Mouse (Mus musculus) testis, adult 2 months (tissue): ENCODE data around the gene Slc22a26. TPM values are rescaled to one million over a fixed set of nuclear protein-coding genes. Genes with fewer than 3 reads are reported as not detected.
"Not testable (repeated sequence)": the region's sequence is repeated elsewhere in the genome, so short reads cannot be mapped to it uniquely, and the experiment has no call there.

ENCODE experiments used
- H3K27ac ChIP-seq: fragments of 200-500 bp; 2 replicates; pipeline ENCODE4 v1.5.1; 2012; ENCODE audit warnings: low read depth, low read length; ENCODE audit not compliant: control insufficient read depth, insufficient read depth
- H3K27me3 ChIP-seq: fragments of 200-500 bp; 2 replicates; pipeline ENCODE4 v1.6.1; 2012; ENCODE audit warnings: mild to moderate bottlenecking, low read length, moderate library complexity; ENCODE audit not compliant: control insufficient read depth, insufficient read depth
- H3K36me3 ChIP-seq: fragments of 200-500 bp; 2 replicates; pipeline ENCODE4 v1.6.1; 2012; ENCODE audit warnings: mild to moderate bottlenecking, low read length; ENCODE audit not compliant: control insufficient read depth, insufficient read depth
- H3K4me1 ChIP-seq: fragments of 200-500 bp; 2 replicates; pipeline ENCODE4 v1.6.1; 2012; ENCODE audit warnings: low read length; ENCODE audit not compliant: control insufficient read depth, insufficient read depth
- H3K4me3 ChIP-seq: fragments of 200-500 bp; 2 replicates; pipeline ENCODE4 v1.5.1; 2012; ENCODE audit warnings: low read depth, mild to moderate bottlenecking, low read length, moderate library complexity, mixed read lengths; ENCODE audit not compliant: control insufficient read depth
- CTCF ChIP-seq: fragments of 200-500 bp; IDR thresholded peaks from 2 replicates; pipeline ENCODE4 v1.5.1; 2012; ENCODE audit warnings: low read depth, mild to moderate bottlenecking, inconsistent platforms, low read length, moderate library complexity; ENCODE audit not compliant: control insufficient read depth, insufficient read depth, insufficient replicate concordance
- POLR2A ChIP-seq: fragments of 200-500 bp; IDR thresholded peaks from 2 replicates; pipeline ENCODE4 v1.6.1; 2012; ENCODE audit warnings: low read depth, mild to moderate bottlenecking, inconsistent platforms, low read length, moderate library complexity; ENCODE audit not compliant: control insufficient read depth
- polyA plus RNA-seq: library from polyadenylated mRNA; depleted of rRNA; stranded (reverse); fragments of >200 nt; gene quantifications from 2 replicates; pipeline ENCODE4 v1.2.3, GENCODE M21; 2012; rRNA removed

The Slc22a26 gene
- not detected in 2 replicates for polyA plus RNA-seq

- Histone ChIP-seq H3K27ac (no peak within 1 kb of the TSS), H3K27me3 (no peaks in the 10 kb centered on the region), H3K4me1 (no peaks in the 10 kb centered on the region), H3K36me3 (no peaks in the 10 kb centered on the region), H3K4me3 (no peak within 1 kb of the TSS)
- no peak for TF ChIP-seq POLR2A
- TF ChIP-seq CTCF = no peak
Observed at GRCm38 (mm10) chr19:7802571-7802970, at the start of gene Slc22a26. Gene Slc22a26, minus strand, starts transcription at chr19:7802667.

GRCm38 (mm10) chr19:7829851-7830250 is 27.4 kb upstream of the Slc22a26 start:
- Histone ChIP-seq H3K4me1 (no peaks in the 10 kb centered on the region), H3K4me3 (no peak overlapping the region), H3K27ac (no peak overlapping the region), H3K36me3 (no peaks in the 10 kb centered on the region), H3K27me3 (no peaks in the 10 kb centered on the region)
- TF ChIP-seq POLR2A (no peak), CTCF (no peak)

GRCm38 (mm10) chr19:7790571-7790970 is 11.9 kb downstream of the Slc22a26 start:
- no peak overlapping the region for H3K27ac ChIP-seq
- no peaks in the 10 kb centered on the region for H3K36me3 ChIP-seq
- no peak overlapping the region for H3K4me3 ChIP-seq
- no peaks in the 10 kb centered on the region for H3K27me3 ChIP-seq
- no peak for TF ChIP-seq POLR2A
- no peak for TF ChIP-seq CTCF
- H3K4me1 ChIP-seq = no peaks in the 10 kb centered on the region

- Histone ChIP-seq H3K4me3 (no peak overlapping the region), H3K36me3 (no peaks in the 10 kb centered on the region), H3K4me1 (no peaks in the 10 kb centered on the region), H3K27me3 (no peaks in the 10 kb centered on the region), H3K27ac (no peak overlapping the region)
- TF ChIP-seq CTCF = no peak
- TF ChIP-seq POLR2A = no peak
Observed at GRCm38 (mm10) chr19:7775306-7775705, 27.2 kb downstream of the Slc22a26 start.

DNA sequence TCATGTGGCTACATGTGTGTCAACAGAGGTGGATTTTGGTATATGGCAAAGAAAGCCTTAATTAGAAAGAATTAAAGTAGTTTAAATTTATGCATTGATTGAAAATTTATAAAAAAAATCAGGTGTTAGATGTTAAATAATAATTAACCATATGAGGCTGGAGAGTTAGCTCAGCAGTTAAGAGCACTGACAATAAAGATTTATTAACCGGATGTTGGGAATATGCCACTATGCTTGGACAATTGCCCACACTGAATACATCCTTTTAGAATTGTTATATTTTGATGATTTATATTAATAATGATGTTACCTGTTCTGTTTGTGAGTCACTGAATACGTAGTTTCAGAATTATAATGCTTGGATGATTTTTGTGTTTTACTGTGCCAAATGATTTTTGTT is 36.3 kb downstream of the Slc22a26 start:
- Histone ChIP-seq H3K36me3 (no peaks in the 10 kb centered on the region), H3K4me1 (no peaks in the 10 kb centered on the region)

DNA sequence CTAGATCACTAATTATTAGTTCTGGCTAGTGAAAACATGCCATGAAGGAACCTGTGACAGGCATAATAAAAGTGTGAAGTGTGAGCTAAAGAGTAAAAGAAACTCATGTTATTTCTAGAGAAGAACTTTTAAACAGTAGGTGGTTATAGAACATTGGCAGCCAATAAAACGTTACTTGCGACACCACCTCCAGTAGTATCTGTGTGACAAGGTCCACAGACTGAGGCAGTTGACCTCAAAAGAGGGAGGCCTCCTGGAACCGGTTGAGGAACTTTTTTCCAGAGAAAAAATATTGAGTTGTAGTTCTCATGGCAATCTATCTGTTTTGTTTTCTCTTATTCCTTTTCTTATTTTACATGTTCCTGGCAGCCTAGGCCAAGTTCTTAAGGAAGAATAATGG is 36.9 kb downstream of the Slc22a26 start:
- no peak overlapping the region for H3K27ac ChIP-seq
- no peaks in the 10 kb centered on the region for H3K36me3 ChIP-seq
- H3K4me3 ChIP-seq = no peak overlapping the region
- TF ChIP-seq POLR2A = no peak
- no peak for TF ChIP-seq CTCF
- no peaks in the 10 kb centered on the region for H3K27me3 ChIP-seq
- no peaks in the 10 kb centered on the region for H3K4me1 ChIP-seq

More for the DNA sequence above, 36.3 kb downstream of the Slc22a26 start:
- Histone ChIP-seq H3K4me3 (no peak overlapping the region), H3K27ac (no peak overlapping the region), H3K27me3 (no peaks in the 10 kb centered on the region)
- TF ChIP-seq CTCF = no peak
- TF ChIP-seq POLR2A = no peak

GRCm38 (mm10) chr19:7753371-7753770 is 49.1 kb downstream of the Slc22a26 start:
- H3K27ac ChIP-seq, H3K27me3 ChIP-seq, H3K4me3 ChIP-seq, H3K36me3 ChIP-seq, H3K4me1 ChIP-seq: not testable (repeated sequence)

Other genes starting within 250 kb of the Slc22a26 start
- gene Pla2g16, start 245.2 kb downstream of the Slc22a26 start, polyA plus RNA-seq = 2.1 and 2.3 TPM in 2 replicates
- gene Lgals12, start 195.5 kb downstream of the Slc22a26 start, polyA plus RNA-seq = 0.37 and 0.53 TPM in 2 replicates
- gene Hrasls5, start 190.1 kb downstream of the Slc22a26 start, polyA plus RNA-seq = 2,582 and 2,785 TPM in 2 replicates
- 0.06 and 0.11 TPM in 2 replicates for gene Slc22a19, start 91.4 kb downstream of the Slc22a26 start, polyA plus RNA-seq
- not detected in 2 replicates for gene Slc22a27, start 163.4 kb upstream of the Slc22a26 start, polyA plus RNA-seq